Mouse (Mus musculus): ENCODE results near the gene Vps35l. TPM values are rescaled to one million over a fixed set of nuclear protein-coding genes. Genes with fewer than 3 reads are reported as not detected.

Vps35l gene
- polyA plus RNA-seq, 1 experiment: 106 TPM

DNA sequence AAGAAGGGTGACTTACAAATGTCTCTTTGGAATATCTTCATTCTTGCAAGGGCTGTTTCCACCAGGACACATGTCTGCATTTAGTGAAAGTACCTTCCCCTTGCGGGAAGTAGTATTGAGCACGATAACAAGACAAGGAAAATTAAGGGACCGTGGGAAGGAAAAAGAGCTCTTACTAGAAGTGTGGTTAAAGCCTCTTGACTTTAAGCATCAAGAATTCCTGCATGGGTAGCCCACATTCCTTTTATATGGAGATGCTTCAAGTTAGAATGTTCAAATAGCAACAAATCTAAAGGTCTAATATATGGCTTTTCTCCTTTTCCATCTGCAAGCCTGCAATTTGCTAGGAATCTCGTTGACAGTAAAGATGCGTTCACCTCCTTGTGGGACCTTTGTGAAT lies 33.5 kb upstream of the Vps35l start:
- H3K27ac ChIP-seq (ENCODE audit: insufficient read depth, low read length): no peak overlapping the region
- peaks cover 8% of the 10 kb centered on the region for H3K4me1 ChIP-seq (ENCODE audit: control insufficient read depth, insufficient read depth, low read length)
- TF ChIP-seq CTCF (IDR thresholded peaks at IDR 0.05; ENCODE audit: borderline replicate concordance, insufficient read depth, low read length) (no peak), POLR2A (IDR thresholded peaks at IDR 0.05; ENCODE audit: low read depth, low read length) (no peak)
- H3K4me3 ChIP-seq (ENCODE audit: insufficient read depth, low read length): no peak overlapping the region

DNA sequence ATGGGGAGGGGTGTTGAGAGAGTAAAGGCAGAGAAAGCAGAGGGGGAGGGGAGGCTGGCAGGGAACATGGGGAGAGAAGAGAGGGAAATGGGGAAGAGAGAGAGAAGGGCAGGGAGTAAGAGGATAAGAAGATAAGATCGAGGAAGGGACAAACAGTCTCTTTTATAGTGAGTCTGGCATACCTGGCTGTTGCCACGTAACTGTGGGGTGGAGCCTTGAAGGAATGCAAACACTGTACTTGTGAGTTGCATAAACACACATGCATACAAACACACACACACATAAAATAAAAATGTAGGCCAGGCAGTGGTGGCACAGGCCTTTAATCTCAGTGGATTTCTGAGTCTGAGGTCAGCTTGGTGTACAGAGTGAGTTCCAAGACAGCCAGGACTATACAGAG lies 32.8 kb upstream of the Vps35l start:
- TF ChIP-seq POLR2A (IDR thresholded peaks at IDR 0.05; ENCODE audit: low read depth, low read length): no peak
- no peak for TF ChIP-seq CTCF (IDR thresholded peaks at IDR 0.05; ENCODE audit: borderline replicate concordance, insufficient read depth, low read length)
- H3K27ac ChIP-seq (ENCODE audit: insufficient read depth, low read length): no peak overlapping the region
- H3K4me1 ChIP-seq (ENCODE audit: control insufficient read depth, insufficient read depth, low read length): peaks cover 8% of the 10 kb centered on the region
- H3K4me3 ChIP-seq (ENCODE audit: insufficient read depth, low read length): no peak overlapping the region

DNA sequence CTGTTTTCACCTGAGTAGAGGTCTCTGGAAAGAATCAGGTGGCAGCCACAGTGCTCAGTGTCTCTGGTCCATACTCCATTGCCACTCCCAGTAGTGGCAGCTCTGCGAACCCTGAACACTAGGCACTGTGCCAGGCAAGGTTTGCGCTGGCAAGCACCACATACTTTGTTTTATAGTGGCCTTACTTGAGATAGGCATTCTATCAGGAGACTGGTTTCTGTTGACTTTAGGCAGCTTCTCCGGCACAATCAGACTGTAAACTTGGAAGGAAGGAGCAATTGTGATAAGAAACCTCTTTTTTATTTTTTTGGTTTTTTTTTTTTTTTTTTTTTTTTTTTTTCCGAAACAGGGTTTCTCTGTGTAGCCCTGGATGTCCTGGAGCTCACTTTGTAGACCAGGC lies 32.0 kb upstream of the Vps35l start:
- Histone ChIP-seq H3K4me1 (ENCODE audit: control insufficient read depth, insufficient read depth, low read length) (peaks cover 8% of the 10 kb centered on the region), H3K27ac (ENCODE audit: insufficient read depth, low read length) (no peak overlapping the region), H3K4me3 (ENCODE audit: insufficient read depth, low read length) (no peak overlapping the region)
- TF ChIP-seq POLR2A (IDR thresholded peaks at IDR 0.05; ENCODE audit: low read depth, low read length) (no peak), CTCF (IDR thresholded peaks at IDR 0.05; ENCODE audit: borderline replicate concordance, insufficient read depth, low read length) (no peak)

DNA sequence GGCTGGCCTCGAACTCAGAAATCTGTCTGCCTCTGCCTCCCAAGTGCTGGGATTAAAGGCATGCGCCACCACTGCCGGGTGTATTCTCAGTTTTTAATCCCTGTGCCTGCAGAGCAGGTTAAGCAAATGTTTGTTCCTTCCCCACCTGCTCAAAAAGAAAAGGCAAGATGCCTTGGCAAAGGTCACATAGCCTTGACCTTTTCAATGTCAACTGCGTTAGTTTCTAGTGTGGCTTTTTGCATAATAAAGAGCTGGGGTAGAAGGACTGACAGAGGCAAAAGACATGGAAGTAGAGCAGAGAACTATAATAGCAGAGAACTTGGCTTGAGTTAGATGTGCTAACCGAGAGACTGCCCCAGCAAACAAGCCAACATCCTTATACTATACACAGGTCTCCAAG lies 29.2 kb upstream of the Vps35l start:
- Histone ChIP-seq H3K4me3 (ENCODE audit: insufficient read depth, low read length) (no peak overlapping the region), H3K4me1 (ENCODE audit: control insufficient read depth, insufficient read depth, low read length) (peaks cover 5% of the 10 kb centered on the region; the same call in 1 of the 2 replicates), H3K27ac (ENCODE audit: insufficient read depth, low read length) (no peak overlapping the region)
- no peak for TF ChIP-seq CTCF (IDR thresholded peaks at IDR 0.05; ENCODE audit: borderline replicate concordance, insufficient read depth, low read length)
- no peak for TF ChIP-seq POLR2A (IDR thresholded peaks at IDR 0.05; ENCODE audit: low read depth, low read length)

DNA sequence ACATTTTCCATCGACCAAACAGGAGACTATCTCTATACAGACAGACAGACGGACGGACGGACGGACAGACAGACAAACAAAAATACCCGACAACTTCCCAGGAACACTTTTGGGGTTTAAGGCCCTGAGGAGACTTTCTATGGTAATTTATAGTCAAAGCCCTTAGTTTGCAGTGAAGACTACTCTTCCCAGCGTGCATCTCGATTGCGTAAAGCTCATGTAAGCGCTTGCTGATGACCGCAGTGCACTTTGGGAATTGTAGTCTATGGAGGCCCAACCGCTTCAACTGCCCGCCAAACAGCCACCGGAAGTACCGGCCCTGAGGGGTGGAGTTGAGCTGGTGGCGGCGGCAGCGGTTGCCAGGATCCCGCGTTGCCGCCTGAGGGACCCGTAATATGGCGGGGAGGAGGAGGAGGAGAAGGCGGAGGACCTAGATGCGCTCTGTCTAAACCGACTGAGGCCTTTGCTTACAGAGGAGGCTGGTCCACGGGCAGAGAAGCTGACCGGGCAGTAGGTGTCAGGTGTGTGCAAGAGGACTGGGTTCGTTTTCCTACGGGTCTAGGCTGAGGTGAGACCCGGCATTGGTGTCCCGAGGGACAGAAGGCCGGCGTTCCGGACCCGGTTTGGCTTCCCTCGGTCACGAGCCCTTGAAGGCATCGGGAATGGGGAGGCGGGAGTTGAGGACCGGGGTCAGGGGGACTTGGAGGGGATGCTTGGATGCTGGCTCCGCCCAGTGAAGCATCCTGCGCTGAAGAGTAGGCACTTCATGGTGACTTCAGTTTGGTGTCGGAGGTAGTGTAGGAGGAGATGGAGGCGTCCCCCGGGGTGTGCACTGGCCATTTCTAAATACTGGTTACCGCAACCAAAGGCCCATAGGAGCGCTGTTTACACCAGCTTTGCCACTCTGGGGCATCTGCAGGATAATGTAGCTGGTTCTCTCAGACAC lies 27.5 kb upstream of the Vps35l start, which contains the start of gene Ccp110:
Gene Ccp110, plus strand, starts transcription at position 325 of the 946 bp plus-strand sequence.
- Histone ChIP-seq H3K27ac (ENCODE audit: insufficient read depth, low read length) (no peak within 1 kb of the TSS), H3K4me1 (ENCODE audit: control insufficient read depth, insufficient read depth, low read length) (peaks cover 3% of the 10 kb centered on the region; the same call in 1 of the 2 replicates), H3K4me3 (ENCODE audit: insufficient read depth, low read length) (peak within 1 kb of the TSS; percentile 81)
- TF ChIP-seq CTCF (IDR thresholded peaks at IDR 0.05; ENCODE audit: borderline replicate concordance, insufficient read depth, low read length) (no peak), POLR2A (IDR thresholded peaks at IDR 0.05; ENCODE audit: low read depth, low read length) (peak; percentile 56)

DNA sequence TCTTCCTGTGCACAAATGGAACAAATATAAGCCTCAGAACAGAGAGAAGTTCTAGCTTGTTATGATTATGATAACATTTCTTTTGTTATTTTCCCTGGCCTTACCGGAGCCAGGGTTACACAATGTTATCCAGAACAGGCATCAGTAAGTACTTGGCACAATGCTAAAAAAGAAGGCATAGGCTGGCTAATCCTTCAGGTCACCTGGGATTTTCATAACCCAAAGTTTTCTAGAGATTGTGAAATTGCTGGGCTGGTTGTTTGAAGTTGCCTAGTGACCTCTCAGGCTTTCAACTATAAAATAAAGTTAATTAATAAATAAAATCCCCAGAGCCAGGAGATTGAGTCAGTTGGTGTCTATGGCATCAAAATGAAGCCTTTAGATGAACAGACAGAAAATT lies 25.2 kb upstream of the Vps35l start:
- Histone ChIP-seq H3K27ac (ENCODE audit: insufficient read depth, low read length) (no peak overlapping the region), H3K4me3 (ENCODE audit: insufficient read depth, low read length) (no peak overlapping the region)
- TF ChIP-seq CTCF (IDR thresholded peaks at IDR 0.05; ENCODE audit: borderline replicate concordance, insufficient read depth, low read length): no peak

DNA sequence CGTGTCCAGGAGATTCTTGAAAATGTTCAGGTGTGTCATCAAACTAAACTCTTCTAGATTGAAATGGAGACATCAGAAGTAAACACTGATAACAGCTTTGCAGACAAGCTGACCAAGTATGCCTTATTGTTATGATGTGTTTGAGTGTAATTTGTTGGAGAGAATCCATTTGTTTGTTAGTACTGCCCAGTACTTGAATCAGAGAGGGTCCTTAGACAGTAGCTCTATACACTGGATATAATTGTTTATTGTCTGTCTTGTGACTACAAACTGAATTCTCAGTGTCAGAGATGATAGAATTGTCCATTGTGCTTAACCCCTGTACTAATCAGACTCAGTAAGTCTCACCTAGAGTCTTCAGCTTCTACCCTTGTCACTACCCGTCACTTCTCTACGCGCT lies 22.0 kb upstream of the Vps35l start:
- no peak overlapping the region for H3K4me3 ChIP-seq (ENCODE audit: insufficient read depth, low read length)
- TF ChIP-seq POLR2A (IDR thresholded peaks at IDR 0.05; ENCODE audit: low read depth, low read length): no peak
- no peak for TF ChIP-seq CTCF (IDR thresholded peaks at IDR 0.05; ENCODE audit: borderline replicate concordance, insufficient read depth, low read length)
- peaks cover 3% of the 10 kb centered on the region; the same call in 1 of the 2 replicates for H3K4me1 ChIP-seq (ENCODE audit: control insufficient read depth, insufficient read depth, low read length)
- H3K27ac ChIP-seq (ENCODE audit: insufficient read depth, low read length): no peak overlapping the region

More for the DNA sequence above, 25.2 kb upstream of the Vps35l start:
- peaks cover 3% of the 10 kb centered on the region; the same call in 1 of the 2 replicates for H3K4me1 ChIP-seq (ENCODE audit: control insufficient read depth, insufficient read depth, low read length)

DNA sequence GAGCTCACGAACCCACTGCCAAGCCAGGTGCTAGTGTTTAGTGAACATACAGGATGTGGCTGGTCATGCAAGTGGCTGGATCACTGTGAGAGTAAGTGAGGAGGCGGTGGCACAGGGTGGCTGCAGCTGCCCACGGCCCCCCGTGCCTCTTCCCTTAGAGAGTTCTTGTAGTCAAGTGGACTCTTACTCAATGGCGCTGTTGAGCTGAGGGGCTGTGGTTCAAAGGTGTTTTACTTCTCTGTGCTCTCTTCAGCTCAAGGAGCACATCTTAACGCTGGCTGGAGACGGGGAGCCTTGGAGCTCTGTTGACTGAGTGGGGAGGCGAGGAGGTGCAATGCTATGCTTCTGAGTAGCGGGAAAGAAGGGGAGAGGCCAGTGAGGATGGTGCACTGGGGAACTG lies 16.1 kb upstream of the Vps35l start:
- Histone ChIP-seq H3K4me3 (ENCODE audit: insufficient read depth, low read length) (no peak overlapping the region), H3K4me1 (ENCODE audit: control insufficient read depth, insufficient read depth, low read length) (no peaks in the 10 kb centered on the region)
- no peak for TF ChIP-seq POLR2A (IDR thresholded peaks at IDR 0.05; ENCODE audit: low read depth, low read length)

DNA sequence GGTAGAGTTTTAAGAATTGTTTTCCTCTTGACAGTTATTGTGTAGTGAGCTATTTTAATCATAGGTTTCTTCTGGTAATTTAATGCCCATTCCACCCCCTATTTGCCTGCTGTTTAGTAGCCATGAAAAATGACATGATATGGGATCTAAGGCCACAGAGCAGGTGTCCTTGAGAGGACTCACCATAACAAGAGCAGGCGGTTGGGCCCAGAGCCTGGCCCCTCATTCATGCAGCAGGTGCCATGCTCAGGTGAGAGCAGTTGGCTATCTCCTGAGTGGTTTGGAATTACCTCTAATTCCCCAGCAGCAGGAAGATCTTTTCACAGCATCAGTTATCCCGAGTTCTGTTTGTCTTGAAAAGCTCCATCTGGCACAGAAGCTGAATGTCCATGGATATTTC lies 14.6 kb upstream of the Vps35l start:
- H3K27ac ChIP-seq (ENCODE audit: insufficient read depth, low read length): no peak overlapping the region
- no peaks in the 10 kb centered on the region for H3K4me1 ChIP-seq (ENCODE audit: control insufficient read depth, insufficient read depth, low read length)
- no peak overlapping the region for H3K4me3 ChIP-seq (ENCODE audit: insufficient read depth, low read length)
- TF ChIP-seq CTCF (IDR thresholded peaks at IDR 0.05; ENCODE audit: borderline replicate concordance, insufficient read depth, low read length) (no peak), POLR2A (IDR thresholded peaks at IDR 0.05; ENCODE audit: low read depth, low read length) (no peak)

More for the DNA sequence above, 16.1 kb upstream of the Vps35l start:
- no peak overlapping the region for H3K27ac ChIP-seq (ENCODE audit: insufficient read depth, low read length)

DNA sequence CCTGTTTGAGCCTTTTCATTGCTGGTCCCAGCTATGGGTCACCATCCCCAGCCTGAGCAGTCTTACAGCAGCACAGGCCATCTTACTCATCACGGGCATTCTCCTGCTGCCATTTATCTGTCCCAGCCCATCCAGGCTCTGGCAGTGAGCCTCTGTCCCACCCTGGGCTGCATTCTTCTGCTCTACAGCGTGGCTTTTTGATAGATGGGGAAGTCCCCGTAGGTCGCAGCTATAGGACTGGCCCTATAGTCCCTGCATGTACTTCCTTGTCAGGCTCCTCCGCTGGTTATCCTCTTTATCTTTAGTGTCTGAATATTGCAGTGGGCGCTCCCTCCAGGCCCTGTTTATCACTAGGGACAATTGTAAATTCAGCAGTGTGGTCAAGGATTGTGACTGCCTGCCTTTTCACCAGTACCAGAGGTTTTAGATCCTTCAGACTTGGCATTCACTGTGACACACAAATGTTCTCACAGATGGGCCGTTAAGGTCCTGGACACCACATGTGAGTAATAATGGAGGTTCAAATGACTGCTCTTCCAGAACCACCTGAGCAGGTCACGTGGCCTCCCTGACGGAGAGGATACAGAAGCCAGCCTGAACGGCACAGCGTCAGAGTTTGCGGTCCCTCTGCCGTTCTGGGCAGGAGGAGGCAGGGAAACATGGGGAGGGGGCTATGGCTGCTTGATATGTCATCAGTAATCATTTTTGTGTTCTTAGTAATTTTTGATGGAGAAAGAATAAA lies 11.0 kb upstream of the Vps35l start:
- Histone ChIP-seq H3K4me1 (ENCODE audit: control insufficient read depth, insufficient read depth, low read length) (no peaks in the 10 kb centered on the region), H3K27ac (ENCODE audit: insufficient read depth, low read length) (no peak overlapping the region), H3K4me3 (ENCODE audit: insufficient read depth, low read length) (no peak overlapping the region)
- TF ChIP-seq POLR2A (IDR thresholded peaks at IDR 0.05; ENCODE audit: low read depth, low read length) (no peak), CTCF (IDR thresholded peaks at IDR 0.05; ENCODE audit: borderline replicate concordance, insufficient read depth, low read length) (no peak)

Data from embryonic fibroblast, embryonic 13.5 days (primary cell).